In genomic region chr7:141455610-141456314, GRCm38 (mm10) we compare ENCODE assay signal across 8 mouse cellular contexts. TPM values are rescaled to one million over a fixed set of nuclear protein-coding genes. Genes with fewer than 3 reads are reported as not detected.
DNase-seq lines count a peak whose midpoint lies in the region; ATAC-seq and TF ChIP-seq lines count a peak whose summit lies in the region.

No protein-coding gene starts in this region.

- H3K27me3 ChIP-seq in testis, adult 2 months (ENCODE audit: control insufficient read depth, insufficient read depth, low read length), result no peaks in the 10 kb centered on the region
- H3K27me3 ChIP-seq in liver, embryonic 14.5 days (ENCODE audit: control insufficient read depth, insufficient read depth, low read length), result peaks cover 7% of the 10 kb centered on the region

- H3K27ac ChIP-seq in testis, adult 2 months (ENCODE audit: control insufficient read depth, insufficient read depth, low read depth, low read length), result peak overlapping the region; percentile 93
- H3K27ac ChIP-seq in liver, embryonic 14.5 days, result peak overlapping the region; percentile 54

- peak overlapping the region; percentile 85 for H3K4me2 ChIP-seq in liver, embryonic 14.5 days (ENCODE audit: low read depth)

- no peak for DNase-seq in testis, postnatal 14 days (ENCODE audit: low spot score)
- DNase-seq in cerebellum, adult 9-11 months, result peak; percentile 87
- DNase-seq in gastrocnemius, postnatal 14 days, result peak; percentile 78
- peak; percentile 88 for DNase-seq in induced T-regulatory cell, adult 2 months (ENCODE audit: low read depth)
- peak in 1 of 3 experiments; percentile 66 for DNase-seq in liver, embryonic 14.5 days (ENCODE audit: low read depth in 3 of 3, low spot score in 3 of 3)
- peak; percentile 74 for DNase-seq in naive thymus-derived CD4-positive, alpha-beta T cell, adult 2 months (ENCODE audit: low read depth)
- DNase-seq in thymus, postnatal 4 days, result peak; percentile 60

- peak overlapping the region; percentile 61 for H3K9ac ChIP-seq in liver, embryonic 14.5 days (replicated peaks)

- peaks cover 13% of the 10 kb centered on the region for H3K4me1 ChIP-seq in testis, adult 2 months (ENCODE audit: control insufficient read depth, insufficient read depth, low read length)
- peaks cover 7 to 17% of the 10 kb centered on the region in 2 experiments for H3K4me1 ChIP-seq in liver, embryonic 14.5 days (replicated peaks; ENCODE audit: control insufficient read depth in 2 of 2, insufficient read depth in 2 of 2, low read length in 1 of 2)

- 2% methylated on average over 23 of the region's 23 CpGs for WGBS in liver, embryonic 14.5 days (ENCODE audit: insufficient replicate concordance)

- H3K36me3 ChIP-seq in testis, adult 2 months (ENCODE audit: control insufficient read depth, insufficient read depth, low read length), result peaks cover 1% of the 10 kb centered on the region; the same call in 1 of the 2 replicates
- peaks cover 14% of the 10 kb centered on the region for H3K36me3 ChIP-seq in liver, embryonic 14.5 days (replicated peaks; ENCODE audit: control insufficient read depth, insufficient read depth, low read depth)

- peak overlapping the region; percentile 94 for H3K4me3 ChIP-seq in testis, adult 2 months (ENCODE audit: control insufficient read depth, low read depth, low read length)
- peak overlapping the region; percentile 69 to 88 for H3K4me3 ChIP-seq in liver, embryonic 14.5 days (ENCODE audit: insufficient read depth in 1 of 2, low read depth in 2 of 2, low read length in 2 of 2)

- TF ChIP-seq CTCF in testis, adult 2 months (IDR thresholded peaks at IDR 0.05; ENCODE audit: control insufficient read depth, insufficient read depth, insufficient replicate concordance, low read depth, low read length), result no peak
- no peak; the same call in 1 of the 2 replicates for TF ChIP-seq CTCF in liver, embryonic 14.5 days (IDR thresholded peaks at IDR 0.05; ENCODE audit: low read depth)

- no peak for TF ChIP-seq POLR2A in testis, adult 2 months (IDR thresholded peaks at IDR 0.05; ENCODE audit: control insufficient read depth, low read depth, low read length)

- intact Hi-C loops in gastrocnemius, postnatal 14 days (cut with DNase I; ENCODE audit: low total_unique reads), result no loop called here

- no peaks in the 10 kb centered on the region for H3K9me3 ChIP-seq in liver, embryonic 14.5 days (ENCODE audit: control insufficient read depth, low read length)

- peak; percentile 28 for ATAC-seq in liver, embryonic 14.5 days (ENCODE audit: insufficient read depth)

- no peak for TF ChIP-seq EP300 in liver, embryonic 14.5 days (IDR thresholded peaks at IDR 0.05; ENCODE audit: low read depth)

RNA-seq across cellular contexts. Expression of gene Pnpla2, which starts 0.8 kb away (rescaled TPM):
- 379 and 436 TPM in 2 replicates for polyA plus RNA-seq in testis, adult 2 months (2012; rRNA removed)
- total RNA-seq in gastrocnemius, postnatal 14 days (2021), result 100 to 1,000 TPM; 188 to 332 TPM
- polyA plus RNA-seq in liver, embryonic 14.5 days (2012; rRNA removed), result 6.7 TPM in 2 replicates
- 9.0 and 9.4 TPM in 2 replicates for polyA plus RNA-seq in liver, embryonic 14.5 days (2014; fragmentation: Nextera tagmentation; extraction: Ambion mirVana)

RNA-seq across cellular contexts. Expression of gene Cracr2b, which starts 5.1 kb away (rescaled TPM):
- 2.1 and 2.4 TPM in 2 replicates for polyA plus RNA-seq in testis, adult 2 months (2012; rRNA removed)
- total RNA-seq in gastrocnemius, postnatal 14 days (2021), result 10 to 100 TPM in 1 of 2 experiments, 1 to 10 TPM in 1; 6.5 to 14.3 TPM
- polyA plus RNA-seq in liver, embryonic 14.5 days (2012; rRNA removed), result 1.3 and 2.6 TPM in 2 replicates
- 0.89 and 1.9 TPM in 2 replicates for polyA plus RNA-seq in liver, embryonic 14.5 days (2014; fragmentation: Nextera tagmentation; extraction: Ambion mirVana)

RNA-seq across cellular contexts. Expression of gene Rplp2, which starts 8.6 kb away (rescaled TPM):
- polyA plus RNA-seq in testis, adult 2 months (2012; rRNA removed), result 226 and 309 TPM in 2 replicates
- total RNA-seq in gastrocnemius, postnatal 14 days (2021), result 100 to 1,000 TPM; 730 to 819 TPM
- polyA plus RNA-seq in liver, embryonic 14.5 days (2012; rRNA removed), result 328 and 661 TPM in 2 replicates
- 942 and 950 TPM in 2 replicates for polyA plus RNA-seq in liver, embryonic 14.5 days (2014; fragmentation: Nextera tagmentation; extraction: Ambion mirVana)

RNA-seq across cellular contexts. Expression of gene Cd151, which starts 11.4 kb away (rescaled TPM):
- 102 and 104 TPM in 2 replicates for polyA plus RNA-seq in testis, adult 2 months (2012; rRNA removed)
- 10 to 100 TPM; 79.8 to 82.0 TPM for total RNA-seq in gastrocnemius, postnatal 14 days (2021)
- 20.0 and 22.0 TPM in 2 replicates for polyA plus RNA-seq in liver, embryonic 14.5 days (2012; rRNA removed)
- 12.8 and 13.8 TPM in 2 replicates for polyA plus RNA-seq in liver, embryonic 14.5 days (2014; fragmentation: Nextera tagmentation; extraction: Ambion mirVana)

RNA-seq across cellular contexts. Expression of gene Pidd1, which starts 11.9 kb away (rescaled TPM):
- polyA plus RNA-seq in testis, adult 2 months (2012; rRNA removed), result 5.5 and 5.6 TPM in 2 replicates
- under 1 TPM; 0.55 to 0.75 TPM for total RNA-seq in gastrocnemius, postnatal 14 days (2021)
- 15.5 and 18.7 TPM in 2 replicates for polyA plus RNA-seq in liver, embryonic 14.5 days (2012; rRNA removed)
- 6.1 and 9.4 TPM in 2 replicates for polyA plus RNA-seq in liver, embryonic 14.5 days (2014; fragmentation: Nextera tagmentation; extraction: Ambion mirVana)

Comparison
In these comparisons a context has a peak if more than half of its experiments do, and no peak if none do; other contexts are left out.
1. RNA of gene Pnpla2, which starts 0.8 kb away (polyA plus RNA-seq): 379 to 436 TPM in testis, adult 2 months; 6.7 to 9.4 TPM in liver, embryonic 14.5 days; every median in the first group is over 10 times any median in the second.